Mouse (Mus musculus): Measurements from ENCODE around the gene Olfr786. TPM values are rescaled to one million over a fixed set of nuclear protein-coding genes. Genes with fewer than 3 reads are reported as not detected.

Olfr786 gene
- total RNA-seq (2021): not detected

- intact Hi-C loops (cut with DNase I): no loop called here
- DNase-seq (ENCODE audit: low spot score in 2 of 2): no peak
These were observed at the start of gene Olfr786 for GRCm38 (mm10) chr10:129427006-129427405. Olfr786 (plus strand) TSS chr10:129427306.

GRCm38 (mm10) chr10:129383783-129384182, 43.3 kb upstream of the Olfr786 start, which contains the start of gene Olfr784:
Olfr784 (plus strand) TSS chr10:129384083.
- intact Hi-C loops (cut with DNase I): no loop called here
- no peak for DNase-seq (ENCODE audit: low spot score in 2 of 2)

DNA sequence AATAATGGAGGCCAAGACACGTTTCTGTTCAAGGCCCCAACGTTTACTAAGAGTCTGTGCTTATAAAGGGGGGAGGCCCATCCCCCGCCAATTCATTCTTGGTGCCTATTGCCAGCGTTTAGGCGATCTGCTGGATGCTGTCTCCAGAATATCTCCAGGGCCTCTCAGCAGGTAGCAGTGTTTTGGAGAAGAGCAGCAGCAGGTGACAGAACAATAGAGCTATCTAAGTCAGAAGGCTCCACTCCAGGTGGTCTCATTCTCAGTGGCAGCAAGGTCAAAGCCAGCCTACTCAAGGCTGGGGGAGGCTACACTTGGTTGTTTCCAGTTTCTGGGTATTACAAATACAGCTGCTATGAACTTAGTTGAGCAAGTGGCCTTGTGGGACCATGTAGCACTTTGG, 26.2 kb upstream of the Olfr786 start:
- no peak for DNase-seq (ENCODE audit: low spot score in 2 of 2)
- intact Hi-C loops (cut with DNase I): no loop called here

- no peak for DNase-seq (ENCODE audit: low spot score in 2 of 2)
- intact Hi-C loops (cut with DNase I): no loop called here
These were observed 22.0 kb upstream of the Olfr786 start, which contains the start of gene Olfr785 for GRCm38 (mm10) chr10:129405126-129405525. Olfr785 (plus strand) TSS chr10:129405426.

DNA sequence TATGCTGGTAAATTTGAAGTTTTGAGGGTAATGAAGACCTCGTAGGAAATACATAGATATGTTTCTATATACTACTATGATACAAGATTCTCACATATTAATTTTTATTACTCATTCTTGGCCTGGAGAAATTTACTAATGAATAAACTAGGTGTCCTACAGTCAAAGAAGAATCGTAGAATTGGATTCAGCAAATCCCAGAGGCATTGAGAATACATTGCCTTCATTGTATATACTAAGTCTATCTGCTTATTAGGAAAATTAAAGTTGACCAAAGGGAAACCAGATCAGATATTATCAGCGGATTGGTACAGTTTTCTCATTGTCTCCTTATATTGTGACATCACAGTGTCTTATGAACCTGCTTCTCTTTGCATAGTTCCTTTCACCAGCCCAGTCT, 34.5 kb downstream of the Olfr786 start, which contains the start of gene Olfr787:
Gene Olfr787 (plus strand): TSS at position 301 of the 400 bp plus-strand sequence.
- no peak for DNase-seq (ENCODE audit: low spot score in 2 of 2)
- intact Hi-C loops (cut with DNase I): no loop called here

- DNase-seq (ENCODE audit: low spot score in 2 of 2): no peak
- intact Hi-C loops (cut with DNase I): no loop called here
These were observed 43.6 kb downstream of the Olfr786 start, which contains the start of gene Olfr788 for GRCm38 (mm10) chr10:129470698-129471097. Olfr788 (plus strand) TSS chr10:129470998.

GRCm38 (mm10) chr10:129473256-129473655, 46.1 kb downstream of the Olfr786 start:
- DNase-seq (ENCODE audit: low spot score in 2 of 2): no peak
- intact Hi-C loops (cut with DNase I): no loop called here

DNA sequence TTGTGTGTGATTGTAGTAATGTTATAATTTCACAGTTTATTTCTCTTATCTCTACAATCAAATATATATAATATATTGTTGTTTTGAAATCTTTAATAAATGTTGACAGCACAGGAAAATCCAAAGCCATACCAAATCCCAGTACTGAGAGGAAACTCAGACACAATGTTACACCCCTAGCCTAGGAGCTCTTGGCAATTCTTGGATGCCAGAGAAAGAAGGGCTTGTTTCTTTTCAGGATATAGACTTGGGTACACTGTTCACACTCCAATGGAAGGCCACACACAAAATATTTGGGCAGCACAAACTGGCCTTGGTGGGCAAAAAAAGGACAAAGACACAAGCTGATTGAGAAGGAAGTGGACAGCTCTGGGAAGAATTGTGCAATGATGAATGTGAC, 46.6 kb downstream of the Olfr786 start:
- no peak for DNase-seq (ENCODE audit: low spot score in 2 of 2)
- intact Hi-C loops (cut with DNase I): no loop called here

DNA sequence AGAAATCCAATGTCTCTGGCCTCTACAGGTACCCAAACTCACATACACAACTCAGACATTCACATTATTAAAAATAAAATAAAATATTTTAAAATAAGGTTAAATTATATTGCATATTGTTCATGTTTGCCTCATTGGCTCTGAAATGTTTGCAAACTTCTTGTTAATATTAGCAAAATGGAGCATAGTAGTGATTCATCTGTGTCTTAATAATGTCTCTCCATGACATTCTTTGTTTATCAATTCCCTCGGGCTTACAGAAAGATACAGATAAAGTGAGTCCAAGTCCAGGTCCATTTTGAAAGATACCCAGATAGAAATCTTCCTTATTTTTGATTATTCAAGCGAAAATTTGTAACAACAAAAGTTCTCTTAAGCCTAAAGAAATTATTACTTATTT, 57.3 kb downstream of the Olfr786 start, which contains the start of gene Olfr789:
Gene Olfr789 (plus strand): TSS at position 301 of the 400 bp plus-strand sequence.
- intact Hi-C loops (cut with DNase I): no loop called here
- no peak for DNase-seq (ENCODE audit: low spot score in 2 of 2)

Other genes starting within 250 kb of the Olfr786 start
- not detected for gene Olfr772, start 249.4 kb upstream of the Olfr786 start, total RNA-seq (2021)
- not detected for gene Olfr773, start 239.9 kb upstream of the Olfr786 start, total RNA-seq (2021)
- gene Olfr774, start 191.1 kb upstream of the Olfr786 start, total RNA-seq (2021): not detected
- not detected for gene Olfr775, start 178.9 kb upstream of the Olfr786 start, total RNA-seq (2021)
- not detected for gene Olfr776, start 168.2 kb upstream of the Olfr786 start, total RNA-seq (2021)
- not detected for gene Olfr777, start 155.8 kb upstream of the Olfr786 start, total RNA-seq (2021)
- gene Olfr780, start 109.2 kb upstream of the Olfr786 start, total RNA-seq (2021): not detected
- gene Olfr781, start 98.5 kb upstream of the Olfr786 start, total RNA-seq (2021): not detected
- gene Olfr782, start 78.5 kb upstream of the Olfr786 start, total RNA-seq (2021): not detected
- under 1 TPM; 0.12 to 0.20 TPM for gene Olfr784, start 43.2 kb upstream of the Olfr786 start, total RNA-seq (2021)
- not detected for gene Olfr785, start 21.9 kb upstream of the Olfr786 start, total RNA-seq (2021)
- not detected for gene Olfr787, start 34.6 kb downstream of the Olfr786 start, total RNA-seq (2021)
- not detected for gene Olfr788, start 43.7 kb downstream of the Olfr786 start, total RNA-seq (2021)
- not detected for gene Olfr789, start 57.4 kb downstream of the Olfr786 start, total RNA-seq (2021)
- gene Olfr790, start 71.2 kb downstream of the Olfr786 start, total RNA-seq (2021): not detected
- not detected for gene Olfr791, start 94.5 kb downstream of the Olfr786 start, total RNA-seq (2021)
- not detected for gene Olfr792, start 111.9 kb downstream of the Olfr786 start, total RNA-seq (2021)
- not detected for gene Olfr794, start 140.3 kb downstream of the Olfr786 start, total RNA-seq (2021)
- not detected for gene Olfr796, start 185.3 kb downstream of the Olfr786 start, total RNA-seq (2021)
- not detected for gene Olfr798, start 200.6 kb downstream of the Olfr786 start, total RNA-seq (2021)
- not detected for gene Olfr799, start 210.2 kb downstream of the Olfr786 start, total RNA-seq (2021)
- not detected for gene Olfr800, start 230.4 kb downstream of the Olfr786 start, total RNA-seq (2021)
- gene Olfr801, start 246.6 kb downstream of the Olfr786 start, total RNA-seq (2021): not detected

Measured in left cerebral cortex, postnatal 36 days (tissue).